Mouse (Mus musculus) embryonic facial prominence, embryonic 14.5 days (tissue): ENCODE data around the gene Fbxo11. TPM values are rescaled to one million over a fixed set of nuclear protein-coding genes. Genes with fewer than 3 reads are reported as not detected.
A peak's percentile ranks its signal among the peaks of the same experiment; 100 is the strongest.
"Not testable (repeated sequence)": the region's sequence is repeated elsewhere in the genome, so short reads cannot be mapped to it uniquely, and the experiment has no call there.

Source experiments
- ATAC-seq: fragments of 200-750 bp; cut with Nextera tagmentation; 2 replicates; pipeline ENCODE4 v1.8.0; 2017; ENCODE audit warnings: low read depth, moderate number of reproducible peaks, moderate TSS enrichment
- DNase-seq: peaks from one replicate; pipeline ENCODE4 v3.0.0-alpha.2; 2015; ENCODE audit warnings: low spot score
- H3K27ac ChIP-seq: fragments of 300-500 bp; sonication (generic); replicated peaks from 2 replicates; pipeline ENCODE4 v1.5.1; 2014; ENCODE audit warnings: low read depth, mild to moderate bottlenecking, low read length, moderate library complexity
- H3K27me3 ChIP-seq: fragments of 300-500 bp; sonication (generic); replicated peaks from 2 replicates; pipeline ENCODE4 v1.6.1; 2014; ENCODE audit warnings: low read length; ENCODE audit not compliant: control insufficient read depth, insufficient read depth
- H3K36me3 ChIP-seq: fragments of 300-500 bp; sonication (generic); 2 replicates; pipeline ENCODE4 v1.6.1; 2014; ENCODE audit warnings: low read length, mixed read lengths; ENCODE audit not compliant: control insufficient read depth, insufficient read depth
- H3K4me1 ChIP-seq: fragments of 300-500 bp; sonication (generic); 2 replicates; pipeline ENCODE4 v1.6.1; 2014; ENCODE audit warnings: antibody characterized with exemption, low read length; ENCODE audit not compliant: control insufficient read depth, insufficient read depth
- H3K4me2 ChIP-seq: fragments of 300-500 bp; sonication (generic); 2 replicates; pipeline ENCODE4 v1.6.1; 2014; ENCODE audit warnings: low read depth, mild to moderate bottlenecking, low read length, moderate library complexity, mixed read lengths
- H3K4me3 ChIP-seq: fragments of 300-500 bp; sonication (generic); 2 replicates; pipeline ENCODE4 v1.5.1; 2014; ENCODE audit warnings: low read depth, mild to moderate bottlenecking, low read length
- H3K9ac ChIP-seq: fragments of 300-500 bp; sonication (generic); 2 replicates; pipeline ENCODE4 v1.6.1; 2014; ENCODE audit warnings: low read depth, mild to moderate bottlenecking, low read length, moderate library complexity, mixed read lengths
- H3K9me3 ChIP-seq: fragments of 300-500 bp; sonication (generic); 2 replicates; pipeline ENCODE4 v1.6.1; 2016; ENCODE audit warnings: low read length; ENCODE audit not compliant: control insufficient read depth
- WGBS: fragments of 180-500 bp; shearing (Covaris S2); extraction: QIAGEN DNeasy Blood & Tissue Kit; methylation state at CpG from one replicate; pipeline ENCODE4 v1.1.7; 2014; 5-methylcytosine and 5-hydroxymethylcytosine counted together
- polyA plus RNA-seq: library from polyadenylated mRNA; unstranded; fragments of >200 nt; fragmentation: Nextera tagmentation; extraction: Ambion mirVana; gene quantifications from 2 replicates; pipeline ENCODE4 v1.2.1, GENCODE M21; 2014

The Fbxo11 gene
- polyA plus RNA-seq, 1 experiment from 2014 or later, result 25.0 TPM

GRCm38 (mm10) chr17:88040810-88041209 is 24.3 kb downstream of the Fbxo11 start:
- Histone ChIP-seq H3K4me3 (no peak overlapping the region), H3K4me1 (peaks cover 3% of the 10 kb centered on the region; the same call in 1 of the 2 replicates), H3K9ac (no peak overlapping the region), H3K9me3 (no peaks in the 10 kb centered on the region), H3K27ac (no peak overlapping the region), H3K27me3 (no peaks in the 10 kb centered on the region), H3K36me3 (0 out of 2 replicates have a peak, but pooled peaks cover 11% of the 10 kb centered on the region), H3K4me2 (no peak overlapping the region)
- DNase-seq, result no peak
- no peak for ATAC-seq
- 88% methylated on average over 5 of the region's 5 CpGs for WGBS

GRCm38 (mm10) chr17:88034418-88034817 is 30.7 kb downstream of the Fbxo11 start:
- H3K36me3 ChIP-seq, result no peaks in the 10 kb centered on the region
- H3K27me3 ChIP-seq, result no peaks in the 10 kb centered on the region
- H3K4me3 ChIP-seq, result no peak overlapping the region
- DNase-seq, result no peak
- no peaks in the 10 kb centered on the region for H3K4me1 ChIP-seq
- H3K27ac ChIP-seq, result no peak overlapping the region
- WGBS, result 91% methylated on average over 4 of the region's 4 CpGs
- H3K4me2 ChIP-seq, result no peak overlapping the region
- no peak for ATAC-seq
- H3K9ac ChIP-seq, result no peak overlapping the region
- no peaks in the 10 kb centered on the region for H3K9me3 ChIP-seq

- H3K4me3 ChIP-seq, result no peak overlapping the region
- H3K36me3 ChIP-seq, result no peaks in the 10 kb centered on the region
- H3K9ac ChIP-seq, result no peak overlapping the region
- DNase-seq (no peak), ATAC-seq (no peak)
- H3K4me1 ChIP-seq, result no peaks in the 10 kb centered on the region
- no peak overlapping the region for H3K27ac ChIP-seq
- H3K27me3 ChIP-seq, result no peaks in the 10 kb centered on the region
- H3K4me2 ChIP-seq, result no peak overlapping the region
- WGBS, result 84% methylated on average over 5 of the region's 5 CpGs
- H3K9me3 ChIP-seq, result no peaks in the 10 kb centered on the region
Observed at GRCm38 (mm10) chr17:88031755-88032154, 33.3 kb downstream of the Fbxo11 start.

- WGBS, result 83% methylated on average over 17 of the region's 17 CpGs
- H3K4me3 ChIP-seq, result no peak overlapping the region
- H3K36me3 ChIP-seq, result no peaks in the 10 kb centered on the region
- H3K27me3 ChIP-seq, result no peaks in the 10 kb centered on the region
- no peak overlapping the region for H3K9ac ChIP-seq
- ATAC-seq (no peak), DNase-seq (no peak)
- no peaks in the 10 kb centered on the region for H3K9me3 ChIP-seq
- H3K4me1 ChIP-seq, result no peaks in the 10 kb centered on the region
- H3K27ac ChIP-seq, result no peak overlapping the region
- H3K4me2 ChIP-seq, result no peak overlapping the region
Observed at GRCm38 (mm10) chr17:88029194-88029970, 35.7 kb downstream of the Fbxo11 start.

GRCm38 (mm10) chr17:88025227-88025626 is 39.9 kb downstream of the Fbxo11 start:
- Histone ChIP-seq H3K4me3 (no peak overlapping the region), H3K27me3 (no peaks in the 10 kb centered on the region), H3K4me1 (no peaks in the 10 kb centered on the region), H3K9ac (no peak overlapping the region), H3K36me3 (no peaks in the 10 kb centered on the region), H3K27ac (no peak overlapping the region), H3K9me3 (no peaks in the 10 kb centered on the region), H3K4me2 (no peak overlapping the region)
- WGBS, result 42% methylated on average over 4 of the region's 4 CpGs
- DNase-seq (peak; percentile 83), ATAC-seq (no peak)

GRCm38 (mm10) chr17:88023924-88024323 is 41.2 kb downstream of the Fbxo11 start:
- H3K27ac ChIP-seq, result no peak overlapping the region
- no peaks in the 10 kb centered on the region for H3K9me3 ChIP-seq
- no peak overlapping the region for H3K4me2 ChIP-seq
- H3K4me3 ChIP-seq, result no peak overlapping the region
- no peak overlapping the region for H3K9ac ChIP-seq
- no peak for DNase-seq
- H3K4me1 ChIP-seq, result no peaks in the 10 kb centered on the region
- no peaks in the 10 kb centered on the region for H3K36me3 ChIP-seq
- 94% methylated on average over 1 of the region's 1 CpGs for WGBS
- no peaks in the 10 kb centered on the region for H3K27me3 ChIP-seq
- no peak for ATAC-seq

GRCm38 (mm10) chr17:88016027-88016426 is 49.1 kb downstream of the Fbxo11 start:
- H3K9ac ChIP-seq, H3K4me3 ChIP-seq, ATAC-seq, H3K27ac ChIP-seq, H3K27me3 ChIP-seq, H3K4me1 ChIP-seq, DNase-seq, H3K9me3 ChIP-seq, H3K4me2 ChIP-seq: not testable (repeated sequence)
- 92% methylated on average over 8 of the region's 8 CpGs for WGBS
- peaks cover 44% of the 10 kb centered on the region for H3K36me3 ChIP-seq

GRCm38 (mm10) chr17:88014456-88014855 is 50.6 kb downstream of the Fbxo11 start:
- Histone ChIP-seq H3K4me2 (no peak overlapping the region), H3K4me1 (no peaks in the 10 kb centered on the region), H3K9me3 (no peaks in the 10 kb centered on the region), H3K27me3 (no peaks in the 10 kb centered on the region), H3K9ac (no peak overlapping the region), H3K36me3 (peaks cover 59% of the 10 kb centered on the region), H3K4me3 (no peak overlapping the region), H3K27ac (no peak overlapping the region)
- DNase-seq (no peak), ATAC-seq (no peak)
- 83% methylated on average over 1 of the region's 1 CpGs for WGBS

GRCm38 (mm10) chr17:88006956-88007355 is 58.1 kb downstream of the Fbxo11 start:
- 49% methylated on average over 8 of the region's 8 CpGs for WGBS
- Histone ChIP-seq H3K9ac (no peak overlapping the region), H3K4me2 (no peak overlapping the region), H3K9me3 (no peaks in the 10 kb centered on the region), H3K4me1 (no peaks in the 10 kb centered on the region), H3K27me3 (no peaks in the 10 kb centered on the region), H3K27ac (no peak overlapping the region), H3K36me3 (peaks cover 81% of the 10 kb centered on the region), H3K4me3 (no peak overlapping the region)
- DNase-seq (no peak), ATAC-seq (peak; percentile 37; the same call in 1 of the 2 replicates)
